Mouse (Mus musculus) G1E (cell line): ENCODE measurements around the gene Adgb.

Experiments
- CTCF ChIP-seq: IDR thresholded peaks from 2 replicates; pipeline ENCODE4 v1.5.1; 2012; ENCODE audit warnings: low read depth, low read length, inconsistent platforms, mixed read lengths
- POLR2AphosphoS5 ChIP-seq: IDR thresholded peaks from 2 replicates; pipeline ENCODE4 v1.6.1; 2012; ENCODE audit warnings: low read depth, low read length, inconsistent platforms; ENCODE audit not compliant: insufficient replicate concordance
- TAL1 ChIP-seq: conservative IDR thresholded peaks from 2 replicates; pipeline ENCODE4 v1.6.1; 2012; ENCODE audit warnings: low read depth, low read length, inconsistent platforms, mixed read lengths

DNA sequence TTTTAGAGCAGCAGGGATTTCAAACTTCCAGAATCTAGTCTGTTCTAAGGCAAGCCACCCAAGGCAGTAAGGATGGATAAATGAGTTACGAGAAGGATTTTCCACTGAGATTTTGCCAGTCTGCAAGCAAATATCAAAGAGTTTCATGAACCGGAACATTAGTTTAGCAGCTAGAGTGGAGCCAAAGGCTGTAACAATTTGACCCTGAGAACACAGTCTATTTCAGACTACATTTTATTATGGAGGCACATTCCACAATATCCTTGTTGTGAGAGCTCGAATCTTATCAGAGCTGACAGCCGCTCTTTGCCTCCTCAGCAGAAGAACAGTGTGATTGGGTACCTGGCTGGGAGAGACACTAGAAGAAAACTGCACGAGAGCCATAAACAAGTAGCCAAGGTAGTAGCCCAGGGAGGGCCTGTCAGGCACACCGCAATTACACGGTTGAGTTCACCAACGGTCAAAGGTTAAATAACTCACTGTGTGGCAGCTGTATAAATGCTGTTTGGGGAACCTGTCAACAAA is 171.1 kb downstream of the Adgb start:
- TF ChIP-seq CTCF, result no peak
- no peak for TF ChIP-seq POLR2AphosphoS5
- TF ChIP-seq TAL1, result no peak
